Mouse (Mus musculus): ENCODE results near the gene Olfr898. TPM values are rescaled to one million over a fixed set of nuclear protein-coding genes. Genes with fewer than 3 reads are reported as not detected.

Olfr898 gene
- total RNA-seq (2021), result not detected
- long read RNA-seq, experiment 1, result 0 reads
- long read RNA-seq, experiment 2, result 0 reads

DNA sequence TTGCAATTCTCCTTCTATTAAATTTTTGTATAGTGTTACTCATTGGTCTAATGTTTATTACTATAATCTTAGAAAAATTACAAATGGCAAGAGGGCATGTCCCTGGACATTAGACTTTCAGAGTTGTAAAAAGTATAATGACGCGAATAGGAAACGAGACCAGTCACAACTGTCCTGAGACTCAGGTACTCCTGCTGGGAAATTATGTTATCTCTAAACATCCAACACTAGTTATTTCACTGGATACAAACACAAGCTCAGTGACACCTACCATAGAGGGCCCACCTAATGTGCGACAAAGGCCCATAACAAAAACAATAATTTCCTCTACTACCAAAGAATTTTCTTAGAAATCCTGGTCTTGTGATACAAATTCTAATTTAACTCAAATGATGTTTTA is at the start of gene Olfr898:
Olfr898 (plus strand) TSS at position 301 of the 400 bp plus-strand sequence.
- DNase-seq (ENCODE audit: low spot score), result no peak

DNA sequence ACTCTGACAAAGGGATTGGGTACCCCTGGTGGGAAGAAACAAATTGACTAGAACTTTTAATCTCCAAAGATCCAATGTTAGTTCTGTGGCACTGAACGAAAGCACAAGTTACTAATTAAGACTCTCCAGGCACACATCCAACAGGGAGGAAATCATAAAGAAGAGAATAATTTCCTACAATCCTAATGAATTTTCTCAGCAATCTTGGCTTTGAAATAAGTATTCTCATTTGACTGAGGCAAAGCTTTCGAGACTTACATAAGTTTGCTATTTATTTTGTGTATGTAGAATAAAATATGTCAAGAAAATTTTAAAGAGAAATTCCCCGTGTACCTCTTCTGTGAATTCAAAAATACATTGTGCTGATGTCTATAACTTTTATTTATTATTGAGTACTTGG is 19.5 kb upstream of the Olfr898 start, which contains the start of gene Olfr25:
Olfr25 (plus strand) TSS at position 301 of the 400 bp plus-strand sequence.
- no peak for DNase-seq (ENCODE audit: low spot score)

DNA sequence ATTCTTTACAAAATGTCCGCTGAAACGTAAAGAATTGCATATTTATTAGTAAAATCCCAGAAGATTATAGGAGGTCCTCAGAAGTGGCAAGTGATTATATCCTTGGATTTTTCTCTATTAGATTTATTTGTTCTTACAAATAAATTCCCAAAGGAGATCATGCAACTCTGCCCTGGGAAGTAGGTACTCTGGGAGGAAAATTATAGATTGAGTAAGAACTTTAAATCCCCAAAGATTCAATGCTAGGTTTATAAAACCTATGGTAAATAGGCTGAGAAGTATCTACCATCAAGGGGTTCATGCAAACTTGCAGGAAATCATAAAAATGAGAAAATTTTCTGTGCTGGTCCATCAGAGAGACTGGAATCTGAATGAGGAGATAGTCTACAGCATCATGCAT is 18.4 kb downstream of the Olfr898 start, which contains the start of gene Olfr250:
Olfr250 (plus strand) TSS at position 301 of the 400 bp plus-strand sequence.
- DNase-seq (ENCODE audit: low spot score), result no peak

DNA sequence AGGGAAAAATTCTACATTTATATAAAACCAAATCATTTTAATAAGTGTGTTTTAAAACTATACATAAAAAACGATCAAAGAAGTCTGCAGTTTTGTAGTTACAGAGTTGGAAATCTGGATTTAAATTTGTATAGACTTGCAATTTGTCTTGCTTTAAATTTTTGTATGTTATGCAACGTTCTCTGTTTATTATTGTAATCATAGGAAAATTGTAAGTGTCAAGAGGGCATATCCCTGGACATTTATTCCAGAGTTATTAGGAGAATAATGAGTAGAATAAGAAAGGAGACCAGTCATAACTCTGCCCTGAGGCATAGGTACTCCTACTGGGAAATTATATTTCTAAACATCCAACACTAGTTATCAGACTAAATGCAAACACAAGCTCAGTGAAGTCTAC is 28.6 kb downstream of the Olfr898 start, which contains the start of gene Olfr251:
Olfr251 (plus strand) TSS at position 301 of the 400 bp plus-strand sequence.
- no peak for DNase-seq (ENCODE audit: low spot score)

DNA sequence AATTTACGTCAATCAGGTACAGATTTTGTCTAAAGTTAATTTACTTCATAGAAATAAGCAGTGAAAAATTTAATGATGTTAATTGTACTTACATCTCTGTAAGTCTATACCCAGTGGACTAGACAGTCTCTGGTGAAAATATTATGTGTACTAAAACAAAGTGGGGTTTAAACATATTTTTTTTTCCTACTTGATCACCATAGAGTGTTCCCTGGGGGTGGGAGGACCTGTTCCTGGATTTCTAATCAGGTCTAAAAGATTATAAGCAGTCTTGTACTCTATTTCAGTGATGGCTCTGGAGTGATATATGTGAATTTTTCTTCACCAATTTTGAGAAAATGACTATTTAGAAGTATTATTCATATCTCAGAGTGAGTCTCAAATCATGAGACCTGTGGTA is 53.2 kb downstream of the Olfr898 start, which contains the start of gene Olfr147:
Olfr147 (plus strand) TSS at position 301 of the 400 bp plus-strand sequence.
- no peak for DNase-seq (ENCODE audit: low spot score)

Other genes starting within 250 kb of the Olfr898 start
- not detected for gene Olfr888, start 240.3 kb upstream of the Olfr898 start, total RNA-seq (2021)
- gene Olfr889, start 233.2 kb upstream of the Olfr898 start, total RNA-seq (2021), result not detected
- not detected for gene Olfr890, start 205.9 kb upstream of the Olfr898 start, total RNA-seq (2021)
- not detected for gene Olfr891, start 167.6 kb upstream of the Olfr898 start, total RNA-seq (2021)
- gene Olfr893, start 140.0 kb upstream of the Olfr898 start, total RNA-seq (2021), result not detected
- gene Olfr894, start 130.4 kb upstream of the Olfr898 start, total RNA-seq (2021), result not detected
- not detected for gene Olfr143, start 95.6 kb upstream of the Olfr898 start, total RNA-seq (2021)
- not detected for gene Olfr895, start 80.6 kb upstream of the Olfr898 start, total RNA-seq (2021)
- gene Olfr896-ps1, start 57.3 kb upstream of the Olfr898 start, total RNA-seq (2021), result not detected
- gene Olfr25, start 19.4 kb upstream of the Olfr898 start, total RNA-seq (2021), result not detected
- gene Olfr250, start 18.5 kb downstream of the Olfr898 start, total RNA-seq (2021), result not detected
- not detected for gene Olfr251, start 28.7 kb downstream of the Olfr898 start, total RNA-seq (2021)
- gene Olfr147, start 53.3 kb downstream of the Olfr898 start, total RNA-seq (2021), result not detected
- not detected for gene Olfr901, start 81.0 kb downstream of the Olfr898 start, total RNA-seq (2021)
- not detected for gene Olfr902, start 99.2 kb downstream of the Olfr898 start, total RNA-seq (2021)
- gene Olfr904, start 114.7 kb downstream of the Olfr898 start, total RNA-seq (2021), result not detected
- gene Olfr905, start 122.7 kb downstream of the Olfr898 start, total RNA-seq (2021), result not detected
- gene Olfr906, start 138.7 kb downstream of the Olfr898 start, total RNA-seq (2021), result not detected
- gene Olfr907, start 147.4 kb downstream of the Olfr898 start, total RNA-seq (2021), result not detected
- not detected for gene Olfr911-ps1, start 173.2 kb downstream of the Olfr898 start, total RNA-seq (2021)
- gene Olfr910, start 189.4 kb downstream of the Olfr898 start, total RNA-seq (2021), result not detected
- gene Olfr912, start 231.8 kb downstream of the Olfr898 start, total RNA-seq (2021), result not detected
- gene Olfr913, start 244.3 kb downstream of the Olfr898 start, total RNA-seq (2021), result not detected

Data from gastrocnemius, adult 18-20 months (tissue).